Mouse (Mus musculus): ENCODE results near the gene Phgr1. TPM values are rescaled to one million over a fixed set of nuclear protein-coding genes. Genes with fewer than 3 reads are reported as not detected.

Phgr1 gene
- polyA plus RNA-seq, 1 experiment from 2014 or later = not detected

GRCm38 (mm10) chr2:118783093-118783492, 10.5 kb downstream of the Phgr1 start:
- peaks cover 13% of the 10 kb centered on the region; the same call in 1 of the 2 replicates for H3K4me1 ChIP-seq (ENCODE audit: control insufficient read depth, insufficient read depth, low read length)
- 76% methylated on average over 5 of the region's 5 CpGs for WGBS
- H3K9me3 ChIP-seq (ENCODE audit: control insufficient read depth, low read length) = no peaks in the 10 kb centered on the region
- ATAC-seq (ENCODE audit: low read depth) = no peak
- H3K4me3 ChIP-seq (ENCODE audit: low read depth, low read length) = no peak overlapping the region
- H3K4me2 ChIP-seq (ENCODE audit: low read depth, low read length) = no peak overlapping the region
- H3K36me3 ChIP-seq (ENCODE audit: control insufficient read depth, insufficient read depth, low read length) = peaks cover 11% of the 10 kb centered on the region
- no peaks in the 10 kb centered on the region for H3K27me3 ChIP-seq (ENCODE audit: control insufficient read depth, insufficient read depth, low read length)
- H3K9ac ChIP-seq (replicated peaks; ENCODE audit: low read depth, low read length) = no peak overlapping the region
- no peak overlapping the region for H3K27ac ChIP-seq (ENCODE audit: low read depth, low read length)

- H3K36me3 ChIP-seq (ENCODE audit: control insufficient read depth, insufficient read depth, low read length) = peaks cover 15% of the 10 kb centered on the region
- H3K4me3 ChIP-seq (ENCODE audit: low read depth, low read length) = no peak overlapping the region
- no peaks in the 10 kb centered on the region for H3K27me3 ChIP-seq (ENCODE audit: control insufficient read depth, insufficient read depth, low read length)
- no peak overlapping the region for H3K4me2 ChIP-seq (ENCODE audit: low read depth, low read length)
- no peak overlapping the region for H3K9ac ChIP-seq (replicated peaks; ENCODE audit: low read depth, low read length)
- WGBS = 91% methylated on average over 7 of the region's 7 CpGs
- H3K4me1 ChIP-seq (ENCODE audit: control insufficient read depth, insufficient read depth, low read length) = peaks cover 13% of the 10 kb centered on the region; the same call in 1 of the 2 replicates
- ATAC-seq (ENCODE audit: low read depth) = no peak
- no peak overlapping the region for H3K27ac ChIP-seq (ENCODE audit: low read depth, low read length)
- H3K9me3 ChIP-seq (ENCODE audit: control insufficient read depth, low read length) = no peaks in the 10 kb centered on the region
Measured at GRCm38 (mm10) chr2:118783663-118784062, 11.1 kb downstream of the Phgr1 start.

GRCm38 (mm10) chr2:118786525-118786924, 14.0 kb downstream of the Phgr1 start:
- WGBS = 92% methylated on average over 5 of the region's 5 CpGs
- Histone ChIP-seq H3K9me3 (ENCODE audit: control insufficient read depth, low read length) (no peaks in the 10 kb centered on the region), H3K27ac (ENCODE audit: low read depth, low read length) (no peak overlapping the region), H3K9ac (replicated peaks; ENCODE audit: low read depth, low read length) (no peak overlapping the region), H3K4me2 (ENCODE audit: low read depth, low read length) (no peak overlapping the region), H3K4me1 (ENCODE audit: control insufficient read depth, insufficient read depth, low read length) (0 out of 2 replicates have a peak, but pooled peaks cover 6% of the 10 kb centered on the region), H3K27me3 (ENCODE audit: control insufficient read depth, insufficient read depth, low read length) (no peaks in the 10 kb centered on the region), H3K4me3 (ENCODE audit: low read depth, low read length) (no peak overlapping the region), H3K36me3 (ENCODE audit: control insufficient read depth, insufficient read depth, low read length) (peaks cover 21% of the 10 kb centered on the region)
- ATAC-seq (ENCODE audit: low read depth) = no peak

DNA sequence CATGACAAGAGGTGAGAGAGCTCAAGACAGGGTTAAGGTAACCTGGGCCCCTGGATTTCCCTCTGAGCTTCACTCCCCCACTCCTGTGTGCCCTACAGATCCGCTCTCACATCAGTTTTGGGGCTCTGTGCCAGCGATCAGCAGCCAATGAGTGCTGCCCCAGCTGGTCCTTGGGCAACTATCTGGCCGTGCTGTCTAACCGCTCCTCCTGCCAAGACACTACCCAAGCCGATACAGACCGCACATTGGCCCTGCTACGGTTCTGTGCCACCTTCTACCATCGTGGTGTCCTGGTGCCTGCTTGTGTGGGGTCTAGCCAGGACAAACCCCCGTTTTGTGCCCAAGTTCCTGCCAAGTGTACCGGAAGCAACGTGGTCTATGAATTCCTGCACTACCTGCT, 16.9 kb downstream of the Phgr1 start:
- no peaks in the 10 kb centered on the region for H3K27me3 ChIP-seq (ENCODE audit: control insufficient read depth, insufficient read depth, low read length)
- no peak overlapping the region for H3K4me2 ChIP-seq (ENCODE audit: low read depth, low read length)
- H3K4me3 ChIP-seq (ENCODE audit: low read depth, low read length) = no peak overlapping the region
- H3K9ac ChIP-seq (replicated peaks; ENCODE audit: low read depth, low read length) = no peak overlapping the region
- H3K27ac ChIP-seq (ENCODE audit: low read depth, low read length) = no peak overlapping the region
- no peak for ATAC-seq (ENCODE audit: low read depth)
- 79% methylated on average over 11 of the region's 11 CpGs for WGBS
- peaks cover 32% of the 10 kb centered on the region for H3K36me3 ChIP-seq (ENCODE audit: control insufficient read depth, insufficient read depth, low read length)
- 0 out of 2 replicates have a peak, but pooled peaks cover 6% of the 10 kb centered on the region for H3K4me1 ChIP-seq (ENCODE audit: control insufficient read depth, insufficient read depth, low read length)
- no peaks in the 10 kb centered on the region for H3K9me3 ChIP-seq (ENCODE audit: control insufficient read depth, low read length)

DNA sequence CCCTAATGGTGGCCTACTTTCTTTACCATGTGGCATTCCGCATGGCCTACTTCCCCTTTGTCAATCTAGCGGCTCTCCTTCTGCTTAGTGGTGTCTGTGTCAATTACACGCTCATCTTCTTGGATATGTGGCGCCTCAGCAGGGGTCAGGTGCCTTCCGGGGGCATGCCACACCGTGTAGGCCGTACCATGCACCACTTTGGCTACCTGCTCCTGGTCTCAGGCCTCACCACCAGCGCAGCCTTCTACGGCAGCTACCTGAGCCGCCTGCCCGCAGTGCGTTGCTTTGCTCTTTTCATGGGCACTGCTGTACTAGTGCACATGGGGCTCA, 17.6 kb downstream of the Phgr1 start:
- no peaks in the 10 kb centered on the region for H3K27me3 ChIP-seq (ENCODE audit: control insufficient read depth, insufficient read depth, low read length)
- H3K4me3 ChIP-seq (ENCODE audit: low read depth, low read length) = no peak overlapping the region
- no peak overlapping the region for H3K27ac ChIP-seq (ENCODE audit: low read depth, low read length)
- H3K36me3 ChIP-seq (ENCODE audit: control insufficient read depth, insufficient read depth, low read length) = peaks cover 32% of the 10 kb centered on the region
- H3K9me3 ChIP-seq (ENCODE audit: control insufficient read depth, low read length) = no peaks in the 10 kb centered on the region
- 0 out of 2 replicates have a peak, but pooled peaks cover 6% of the 10 kb centered on the region for H3K4me1 ChIP-seq (ENCODE audit: control insufficient read depth, insufficient read depth, low read length)
- no peak for ATAC-seq (ENCODE audit: low read depth)
- WGBS = 59% methylated on average over 12 of the region's 12 CpGs
- H3K9ac ChIP-seq (replicated peaks; ENCODE audit: low read depth, low read length) = no peak overlapping the region
- H3K4me2 ChIP-seq (ENCODE audit: low read depth, low read length) = no peak overlapping the region; the same call in 1 of the 2 replicates

DNA sequence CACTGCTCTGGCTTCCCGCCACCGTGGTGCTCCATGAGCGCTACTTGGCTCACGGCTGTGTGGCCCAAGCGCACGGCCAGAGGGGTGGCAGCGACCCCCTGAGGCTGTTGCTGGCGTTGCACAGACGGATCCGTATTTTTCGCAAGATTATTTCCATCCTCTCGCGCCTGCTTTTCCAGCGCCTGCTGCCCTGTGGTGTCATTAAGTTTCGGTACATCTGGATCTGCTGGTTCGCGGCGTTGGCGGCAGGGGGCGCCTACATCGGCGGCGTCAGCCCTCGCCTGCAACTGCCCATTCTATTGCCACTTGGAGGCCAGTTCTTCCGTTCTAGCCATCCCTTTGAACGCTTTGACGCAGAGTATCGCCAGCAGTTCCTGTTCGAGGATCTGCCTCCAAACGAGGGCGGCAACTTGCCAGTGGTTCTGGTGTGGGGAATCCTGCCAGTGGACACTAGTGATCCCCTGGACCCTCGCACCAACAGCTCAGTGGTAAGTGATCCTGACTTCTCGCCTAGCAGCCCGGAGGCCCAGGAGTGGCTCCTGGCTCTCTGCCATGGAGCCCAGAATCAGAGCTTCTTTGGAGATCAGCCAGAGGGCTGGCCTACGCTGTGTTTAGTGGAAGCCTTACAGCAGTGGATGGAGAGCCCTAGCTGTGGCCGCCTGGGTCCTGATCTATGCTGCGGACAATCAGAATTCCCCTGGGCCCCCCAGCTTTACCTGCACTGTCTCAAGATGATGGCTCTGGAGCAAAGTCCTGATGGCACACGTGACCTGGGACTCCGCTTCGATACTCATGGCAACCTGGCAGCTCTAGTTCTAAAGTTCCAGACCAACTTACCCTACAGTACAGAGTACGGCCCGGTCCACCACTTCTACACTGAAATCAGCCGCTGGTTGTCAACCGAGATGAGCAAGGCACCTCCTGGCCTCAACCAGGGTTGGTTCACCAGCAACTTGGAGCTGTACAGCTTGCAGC, 18.3 kb downstream of the Phgr1 start:
- no peaks in the 10 kb centered on the region for H3K27me3 ChIP-seq (ENCODE audit: control insufficient read depth, insufficient read depth, low read length)
- peak overlapping the region; percentile 15; the same call in 1 of the 2 replicates for H3K4me2 ChIP-seq (ENCODE audit: low read depth, low read length)
- no peaks in the 10 kb centered on the region for H3K9me3 ChIP-seq (ENCODE audit: control insufficient read depth, low read length)
- ATAC-seq (ENCODE audit: low read depth) = peak; percentile 62; the same call in 1 of the 2 replicates
- H3K36me3 ChIP-seq (ENCODE audit: control insufficient read depth, insufficient read depth, low read length) = peaks cover 32% of the 10 kb centered on the region
- no peak overlapping the region for H3K4me3 ChIP-seq (ENCODE audit: low read depth, low read length)
- WGBS = 24% methylated on average over 44 of the region's 44 CpGs
- no peak overlapping the region for H3K27ac ChIP-seq (ENCODE audit: low read depth, low read length)
- 0 out of 2 replicates have a peak, but pooled peaks cover 6% of the 10 kb centered on the region for H3K4me1 ChIP-seq (ENCODE audit: control insufficient read depth, insufficient read depth, low read length)
- no peak overlapping the region for H3K9ac ChIP-seq (replicated peaks; ENCODE audit: low read depth, low read length)

- Histone ChIP-seq H3K4me2 (ENCODE audit: low read depth, low read length) (no peak overlapping the region), H3K4me3 (ENCODE audit: low read depth, low read length) (no peak overlapping the region), H3K4me1 (ENCODE audit: control insufficient read depth, insufficient read depth, low read length) (0 out of 2 replicates have a peak, but pooled peaks cover 6% of the 10 kb centered on the region), H3K27me3 (ENCODE audit: control insufficient read depth, insufficient read depth, low read length) (no peaks in the 10 kb centered on the region), H3K27ac (ENCODE audit: low read depth, low read length) (no peak overlapping the region), H3K9me3 (ENCODE audit: control insufficient read depth, low read length) (no peaks in the 10 kb centered on the region), H3K9ac (replicated peaks; ENCODE audit: low read depth, low read length) (no peak overlapping the region), H3K36me3 (ENCODE audit: control insufficient read depth, insufficient read depth, low read length) (peaks cover 26% of the 10 kb centered on the region)
- 93% methylated on average over 26 of the region's 26 CpGs for WGBS
- no peak for ATAC-seq (ENCODE audit: low read depth)
Measured at GRCm38 (mm10) chr2:118791591-118792258, 19.2 kb downstream of the Phgr1 start.

DNA sequence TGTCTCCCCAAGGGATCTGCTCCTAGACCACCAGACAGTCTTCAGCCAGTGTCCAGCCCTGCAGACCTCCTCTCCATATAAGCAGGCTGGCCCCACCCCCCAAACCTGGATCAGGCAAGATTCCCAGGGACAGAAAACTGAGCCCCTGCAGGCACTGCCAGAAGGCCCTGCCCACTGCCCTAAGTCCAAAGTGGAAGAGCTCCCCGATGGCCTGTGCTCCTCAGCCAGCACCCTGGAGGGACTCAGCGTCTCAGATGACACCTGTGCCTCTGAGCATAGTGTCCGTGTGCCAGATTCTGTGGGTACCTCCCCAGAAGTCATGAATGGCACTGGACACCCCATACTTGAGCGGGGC, 19.7 kb downstream of the Phgr1 start:
- H3K27me3 ChIP-seq (ENCODE audit: control insufficient read depth, insufficient read depth, low read length) = no peaks in the 10 kb centered on the region
- H3K9ac ChIP-seq (replicated peaks; ENCODE audit: low read depth, low read length) = no peak overlapping the region
- 82% methylated on average over 4 of the region's 4 CpGs for WGBS
- no peak overlapping the region for H3K4me2 ChIP-seq (ENCODE audit: low read depth, low read length)
- peaks cover 24% of the 10 kb centered on the region for H3K36me3 ChIP-seq (ENCODE audit: control insufficient read depth, insufficient read depth, low read length)
- no peak overlapping the region for H3K4me3 ChIP-seq (ENCODE audit: low read depth, low read length)
- no peak overlapping the region for H3K27ac ChIP-seq (ENCODE audit: low read depth, low read length)
- ATAC-seq (ENCODE audit: low read depth) = no peak
- 0 out of 2 replicates have a peak, but pooled peaks cover 6% of the 10 kb centered on the region for H3K4me1 ChIP-seq (ENCODE audit: control insufficient read depth, insufficient read depth, low read length)
- no peaks in the 10 kb centered on the region for H3K9me3 ChIP-seq (ENCODE audit: control insufficient read depth, low read length)

GRCm38 (mm10) chr2:118793636-118794035, 21.1 kb downstream of the Phgr1 start:
- Histone ChIP-seq H3K4me3 (ENCODE audit: low read depth, low read length) (no peak overlapping the region), H3K9me3 (ENCODE audit: control insufficient read depth, low read length) (no peaks in the 10 kb centered on the region), H3K27ac (ENCODE audit: low read depth, low read length) (no peak overlapping the region), H3K4me2 (ENCODE audit: low read depth, low read length) (no peak overlapping the region), H3K36me3 (ENCODE audit: control insufficient read depth, insufficient read depth, low read length) (peaks cover 17% of the 10 kb centered on the region; the same call in 1 of the 2 replicates), H3K9ac (replicated peaks; ENCODE audit: low read depth, low read length) (no peak overlapping the region), H3K27me3 (ENCODE audit: control insufficient read depth, insufficient read depth, low read length) (no peaks in the 10 kb centered on the region), H3K4me1 (ENCODE audit: control insufficient read depth, insufficient read depth, low read length) (0 out of 2 replicates have a peak, but pooled peaks cover 6% of the 10 kb centered on the region)
- WGBS = 90% methylated on average over 4 of the region's 4 CpGs
- no peak for ATAC-seq (ENCODE audit: low read depth)
